Mouse (Mus musculus): ENCODE measurements around the gene Hsf4.

Hsf4 gene

GRCm38 (mm10) chr8:105306146-105306691 is 36.6 kb downstream of the Hsf4 start:
- no peak for DNase-seq

- no peak for DNase-seq
These were observed 38.1 kb downstream of the Hsf4 start for GRCm38 (mm10) chr8:105307670-105308069.

GRCm38 (mm10) chr8:105308428-105308827 is 38.8 kb downstream of the Hsf4 start:
- no peak for DNase-seq

- DNase-seq, result no peak
These were observed 39.7 kb downstream of the Hsf4 start for GRCm38 (mm10) chr8:105309142-105309847.

- DNase-seq, result no peak
These were observed 40.5 kb downstream of the Hsf4 start for GRCm38 (mm10) chr8:105310118-105310517.

GRCm38 (mm10) chr8:105311718-105312117 is 42.1 kb downstream of the Hsf4 start:
- DNase-seq, result no peak

GRCm38 (mm10) chr8:105312891-105313481 is 43.4 kb downstream of the Hsf4 start:
- no peak for DNase-seq

- DNase-seq, result no peak
These were observed 44.2 kb downstream of the Hsf4 start for GRCm38 (mm10) chr8:105313622-105314402.

- DNase-seq, result no peak
These were observed 45.6 kb downstream of the Hsf4 start for GRCm38 (mm10) chr8:105315073-105315769.

- no peak for DNase-seq
These were observed 48.3 kb downstream of the Hsf4 start for GRCm38 (mm10) chr8:105317941-105318340.

GRCm38 (mm10) chr8:105318662-105319190 is 49.1 kb downstream of the Hsf4 start:
- no peak for DNase-seq

- no peak for DNase-seq
These were observed 53.6 kb downstream of the Hsf4 start for GRCm38 (mm10) chr8:105323183-105323582.
